Mouse (Mus musculus) liver, adult 2 months (tissue): ENCODE results near the gene Dpysl5.

Source experiments
- CTCF ChIP-seq: fragments of 200-500 bp; IDR thresholded peaks from 2 replicates; pipeline ENCODE4 v1.5.1; 2011; ENCODE audit warnings: low read depth, low read length, control low read depth
- POLR2A ChIP-seq: fragments of 200-500 bp; IDR thresholded peaks from 2 replicates; pipeline ENCODE4 v1.6.1; 2011; ENCODE audit warnings: low read length, control low read depth; ENCODE audit not compliant: insufficient read depth; ENCODE audit errors: extremely low read depth

DNA sequence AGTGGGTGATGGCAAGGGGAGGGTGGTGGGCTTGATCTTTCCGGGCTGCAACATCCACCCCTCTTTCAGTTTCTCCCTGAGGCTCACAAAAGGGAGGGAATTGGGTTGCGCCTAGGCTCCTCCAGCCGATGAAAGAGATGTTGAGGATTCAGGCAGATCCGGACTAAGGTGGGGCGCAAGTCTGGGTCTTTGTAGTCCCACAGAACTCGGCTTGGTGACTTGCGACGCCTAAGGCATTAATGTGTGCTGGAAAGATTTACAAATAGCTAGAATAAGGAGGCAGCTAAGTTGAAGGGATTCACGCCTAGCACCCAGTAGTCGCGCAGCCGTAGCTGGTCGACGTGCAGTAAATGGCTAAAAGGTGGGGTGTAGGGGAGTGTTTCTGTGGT lies 632 bp downstream of the Dpysl5 start:
- TF ChIP-seq POLR2A (no peak), CTCF (no peak)
